Mouse (Mus musculus): ENCODE data around the gene Hdac7. TPM values are rescaled to one million over a fixed set of nuclear protein-coding genes. Genes with fewer than 3 reads are reported as not detected.

Hdac7 gene
- polyA plus RNA-seq, 1 experiment from 2014 or later: 25.3 TPM

- H3K4me1 ChIP-seq: peaks cover 50% of the 10 kb centered on the region
- H3K27me3 ChIP-seq (ENCODE audit: poor library complexity, severe bottlenecking): peaks cover 22% of the 10 kb centered on the region
- 26% methylated on average over 8 of the region's 8 CpGs for WGBS
- no peak overlapping the region for H3K4me3 ChIP-seq
- H3K36me3 ChIP-seq (replicated peaks): no peaks in the 10 kb centered on the region
- DNase-seq (ENCODE audit: extremely low spot score, low spot score): no peak
- no peaks in the 10 kb centered on the region for H3K9me3 ChIP-seq
- H3K27ac ChIP-seq: peak overlapping the region; percentile 58
These were observed 6.7 kb downstream of the Hdac7 start for GRCm38 (mm10) chr15:97837491-97838061.

- Histone ChIP-seq H3K4me3 (no peak overlapping the region), H3K36me3 (replicated peaks) (no peaks in the 10 kb centered on the region), H3K9me3 (no peaks in the 10 kb centered on the region), H3K4me1 (peaks cover 57% of the 10 kb centered on the region), H3K27me3 (ENCODE audit: poor library complexity, severe bottlenecking) (peaks cover 27% of the 10 kb centered on the region), H3K27ac (no peak overlapping the region)
- DNase-seq (ENCODE audit: extremely low spot score, low spot score): no peak
- WGBS: 80% methylated on average over 8 of the region's 8 CpGs
These were observed 7.4 kb downstream of the Hdac7 start for GRCm38 (mm10) chr15:97836894-97837247.

DNA sequence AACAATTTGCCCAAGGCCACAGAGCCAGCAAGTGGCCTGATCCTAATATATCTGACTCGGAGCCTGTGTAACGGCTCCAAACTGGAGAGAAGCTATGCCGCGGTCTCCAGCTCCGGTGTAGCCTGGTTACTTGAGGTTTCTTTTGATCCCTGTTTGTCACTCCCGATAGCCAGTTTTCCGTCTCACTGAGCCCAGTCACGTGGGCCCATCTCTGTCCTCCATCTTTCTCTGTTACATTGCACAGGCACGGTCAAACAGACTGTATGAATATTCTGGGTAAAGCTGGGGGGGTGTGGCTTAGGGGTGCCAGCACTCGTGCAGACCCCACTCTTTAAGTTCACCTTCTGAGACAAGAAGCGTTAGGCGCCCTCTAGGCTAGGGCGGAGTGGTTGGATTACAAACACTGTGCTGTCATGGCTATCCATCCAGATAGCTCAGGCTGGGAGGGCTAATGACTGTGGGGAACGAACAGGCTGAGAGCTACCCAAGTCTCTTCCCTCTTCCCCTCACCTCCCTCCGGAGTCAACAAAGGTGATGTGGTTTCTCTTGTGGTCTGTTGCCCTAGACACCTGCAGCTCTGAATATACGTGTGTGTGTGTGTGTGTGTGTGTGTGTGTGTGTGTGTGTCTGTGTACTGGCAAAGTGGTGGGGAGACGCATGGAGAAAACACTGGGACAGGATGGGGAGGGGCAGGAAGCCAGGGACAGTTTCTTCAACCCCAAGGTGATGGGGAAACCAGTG lies 8.0 kb downstream of the Hdac7 start:
- Histone ChIP-seq H3K9me3 (no peaks in the 10 kb centered on the region), H3K27me3 (ENCODE audit: poor library complexity, severe bottlenecking) (peaks cover 27% of the 10 kb centered on the region), H3K27ac (no peak overlapping the region), H3K4me3 (no peak overlapping the region), H3K4me1 (peaks cover 62% of the 10 kb centered on the region), H3K36me3 (replicated peaks) (no peaks in the 10 kb centered on the region)
- DNase-seq (ENCODE audit: extremely low spot score, low spot score): no peak
- 57% methylated on average over 17 of the region's 17 CpGs for WGBS

DNA sequence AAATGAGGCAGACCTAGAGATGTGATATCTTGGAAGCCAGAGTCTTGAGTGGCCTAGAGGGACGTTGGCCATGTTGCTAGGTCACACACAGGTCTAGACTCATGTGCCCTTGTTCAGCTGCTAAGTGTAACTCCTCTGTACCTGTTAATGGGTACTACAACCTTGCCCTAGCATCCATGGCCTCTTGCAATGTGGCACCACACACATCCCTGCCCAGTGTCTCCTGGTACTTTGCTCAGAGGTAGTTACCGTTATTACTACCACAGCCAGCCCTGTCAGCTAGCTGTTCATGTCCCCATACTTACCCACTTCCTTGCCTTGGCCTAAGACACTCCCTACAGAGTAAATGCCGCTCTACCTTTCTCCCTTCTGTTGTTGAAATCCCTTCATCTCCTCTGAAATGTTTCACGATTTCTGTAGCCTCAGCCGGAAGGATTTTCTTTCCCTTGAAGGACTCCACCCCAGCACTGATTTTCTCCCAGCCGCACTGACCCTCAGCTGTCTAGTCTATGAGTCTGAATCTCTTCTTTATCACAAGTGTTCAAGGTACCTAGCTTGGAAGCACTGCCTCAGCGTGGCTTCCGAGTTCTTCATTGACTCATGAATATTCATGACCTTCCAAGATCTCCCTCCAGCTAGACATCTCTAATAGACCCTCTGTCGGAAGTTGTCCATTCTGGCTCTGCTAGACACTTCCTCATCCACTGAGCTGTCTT lies 11.4 kb downstream of the Hdac7 start:
- Histone ChIP-seq H3K9me3 (no peaks in the 10 kb centered on the region), H3K27me3 (ENCODE audit: poor library complexity, severe bottlenecking) (peaks cover 40% of the 10 kb centered on the region), H3K36me3 (replicated peaks) (no peaks in the 10 kb centered on the region), H3K27ac (peak overlapping the region; percentile 99; the same call in 1 of the 2 replicates), H3K4me3 (no peak overlapping the region), H3K4me1 (peaks cover 68% of the 10 kb centered on the region)
- WGBS: 60% methylated on average over 9 of the region's 9 CpGs
- DNase-seq (ENCODE audit: extremely low spot score, low spot score): no peak

GRCm38 (mm10) chr15:97831987-97832640 lies 12.2 kb downstream of the Hdac7 start:
- H3K36me3 ChIP-seq (replicated peaks): no peaks in the 10 kb centered on the region
- H3K4me3 ChIP-seq: peak overlapping the region; percentile 96
- H3K9me3 ChIP-seq: no peaks in the 10 kb centered on the region
- H3K4me1 ChIP-seq: peaks cover 65% of the 10 kb centered on the region
- 8% methylated on average over 10 of the region's 10 CpGs for WGBS
- H3K27ac ChIP-seq: peak overlapping the region; percentile 99
- peaks cover 41% of the 10 kb centered on the region for H3K27me3 ChIP-seq (ENCODE audit: poor library complexity, severe bottlenecking)
- DNase-seq (ENCODE audit: extremely low spot score, low spot score): peak; percentile 52

- peak; percentile 78 for DNase-seq (ENCODE audit: extremely low spot score, low spot score)
- H3K27me3 ChIP-seq (ENCODE audit: poor library complexity, severe bottlenecking): peaks cover 48% of the 10 kb centered on the region
- peak overlapping the region; percentile 96 for H3K4me3 ChIP-seq
- peak overlapping the region; percentile 99 for H3K27ac ChIP-seq
- WGBS: under 1% methylated on average over 81 of the region's 84 CpGs
- H3K9me3 ChIP-seq: no peaks in the 10 kb centered on the region
- peaks cover 69% of the 10 kb centered on the region for H3K4me1 ChIP-seq
- H3K36me3 ChIP-seq (replicated peaks): peaks cover 2% of the 10 kb centered on the region
These were observed 12.9 kb downstream of the Hdac7 start for GRCm38 (mm10) chr15:97831242-97831986.

DNA sequence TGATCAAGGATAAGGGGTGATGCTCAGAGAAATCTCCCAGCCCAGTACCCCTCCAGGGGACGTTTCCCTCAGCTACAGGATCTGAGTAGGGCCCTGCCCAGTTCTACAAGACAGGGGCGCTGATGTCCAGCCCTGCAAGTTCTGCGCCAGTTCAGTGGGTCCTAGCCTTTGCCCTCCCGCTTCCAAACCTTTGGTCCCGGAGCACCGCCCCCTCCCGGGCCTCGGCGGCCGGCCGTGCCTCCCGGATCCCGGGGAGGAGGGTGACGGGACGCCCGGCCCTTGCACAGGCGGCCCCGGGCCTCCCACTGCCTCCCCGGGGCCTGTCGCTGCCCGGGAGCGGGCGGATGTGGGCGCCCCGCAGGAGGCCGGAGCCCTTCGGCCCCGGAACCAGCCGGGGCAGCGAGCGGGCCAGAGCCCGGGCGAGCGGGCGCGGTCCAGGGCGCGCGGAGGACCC lies 13.5 kb downstream of the Hdac7 start:
- H3K4me3 ChIP-seq: peak overlapping the region; percentile 96
- H3K9me3 ChIP-seq: no peaks in the 10 kb centered on the region
- peaks cover 54% of the 10 kb centered on the region for H3K27me3 ChIP-seq (ENCODE audit: poor library complexity, severe bottlenecking)
- peak overlapping the region; percentile 99 for H3K27ac ChIP-seq
- under 1% methylated on average over 39 of the region's 39 CpGs for WGBS
- peak; percentile 50 for DNase-seq (ENCODE audit: extremely low spot score, low spot score)
- H3K4me1 ChIP-seq: peaks cover 70% of the 10 kb centered on the region
- peaks cover 4% of the 10 kb centered on the region for H3K36me3 ChIP-seq (replicated peaks)

DNA sequence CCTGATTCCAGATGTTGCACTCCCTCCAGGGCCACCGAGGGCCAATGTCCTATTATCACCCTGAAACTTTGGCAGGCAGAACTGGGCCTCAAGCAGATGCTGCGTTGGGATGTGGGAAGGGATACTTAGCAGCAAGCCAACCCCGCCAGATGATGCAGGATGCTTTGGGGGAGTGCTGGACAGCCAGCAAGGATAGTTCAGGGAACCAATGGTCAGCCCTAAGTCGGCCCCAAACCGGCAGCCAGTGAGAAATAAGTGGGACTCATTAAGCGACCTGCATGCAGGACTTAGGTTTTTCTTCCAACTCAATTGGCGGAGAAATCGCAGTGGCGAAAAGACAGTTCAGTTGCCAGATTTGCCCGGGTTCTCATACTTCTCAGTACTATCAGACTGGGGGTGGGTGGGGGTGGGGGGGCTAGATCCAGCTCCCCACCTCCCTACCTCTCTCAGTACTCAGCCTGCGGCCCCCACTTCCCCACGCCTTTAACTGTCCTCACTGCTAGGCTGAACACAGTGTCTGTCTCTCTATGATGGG lies 14.0 kb downstream of the Hdac7 start:
- Histone ChIP-seq H3K27me3 (ENCODE audit: poor library complexity, severe bottlenecking) (peaks cover 58% of the 10 kb centered on the region), H3K36me3 (replicated peaks) (peaks cover 6% of the 10 kb centered on the region), H3K27ac (peak overlapping the region; percentile 99), H3K4me1 (peaks cover 75% of the 10 kb centered on the region), H3K4me3 (peak overlapping the region; percentile 96), H3K9me3 (no peaks in the 10 kb centered on the region)
- 10% methylated on average over 12 of the region's 12 CpGs for WGBS
- no peak for DNase-seq (ENCODE audit: extremely low spot score, low spot score)

- DNase-seq (ENCODE audit: extremely low spot score, low spot score): no peak
- Histone ChIP-seq H3K9me3 (no peaks in the 10 kb centered on the region), H3K36me3 (replicated peaks) (peaks cover 6% of the 10 kb centered on the region), H3K4me3 (peak overlapping the region; percentile 96), H3K27me3 (ENCODE audit: poor library complexity, severe bottlenecking) (peaks cover 60% of the 10 kb centered on the region), H3K27ac (peak overlapping the region; percentile 56; the same call in 1 of the 2 replicates), H3K4me1 (peaks cover 82% of the 10 kb centered on the region)
- 50% methylated on average over 2 of the region's 2 CpGs for WGBS
These were observed 14.9 kb downstream of the Hdac7 start for GRCm38 (mm10) chr15:97829432-97829831.

- peaks cover 87% of the 10 kb centered on the region for H3K4me1 ChIP-seq
- H3K4me3 ChIP-seq: peak overlapping the region; percentile 96
- H3K27ac ChIP-seq: peak overlapping the region; percentile 56; the same call in 1 of the 2 replicates
- H3K36me3 ChIP-seq (replicated peaks): peaks cover 10% of the 10 kb centered on the region
- WGBS: 51% methylated on average over 5 of the region's 5 CpGs
- no peaks in the 10 kb centered on the region for H3K9me3 ChIP-seq
- DNase-seq (ENCODE audit: extremely low spot score, low spot score): no peak
- peaks cover 60% of the 10 kb centered on the region for H3K27me3 ChIP-seq (ENCODE audit: poor library complexity, severe bottlenecking)
These were observed 15.4 kb downstream of the Hdac7 start for GRCm38 (mm10) chr15:97828901-97829338.

DNA sequence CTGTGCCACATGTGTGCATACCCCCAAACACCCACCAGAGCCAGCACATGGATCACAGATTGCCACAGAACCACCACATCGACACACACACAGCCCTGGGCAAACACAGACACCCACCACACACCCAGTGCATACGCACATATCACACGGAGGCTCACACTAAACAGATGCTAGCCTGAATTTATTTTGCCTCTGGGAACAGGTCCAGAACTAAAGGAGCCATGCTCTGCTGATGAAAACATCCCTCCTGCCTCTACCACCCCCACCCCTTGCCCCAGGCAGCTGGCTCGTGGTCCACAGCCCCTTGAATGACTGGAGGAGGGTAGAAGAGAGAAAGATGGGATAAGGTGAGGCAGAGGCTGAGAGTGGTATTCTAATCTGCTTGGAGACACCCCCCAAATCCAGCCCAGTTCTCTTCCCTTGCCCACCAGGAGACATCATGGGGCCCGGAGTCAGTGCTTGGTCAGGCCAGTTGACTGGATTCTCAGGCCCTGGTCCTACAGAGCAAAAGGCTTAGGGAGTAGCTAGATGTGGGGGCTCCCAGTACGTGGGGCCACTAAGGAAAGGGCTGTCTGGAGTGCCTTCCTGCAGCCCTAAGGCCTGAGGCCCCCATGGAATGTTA lies 16.0 kb downstream of the Hdac7 start:
- Histone ChIP-seq H3K36me3 (replicated peaks) (peaks cover 12% of the 10 kb centered on the region), H3K9me3 (no peaks in the 10 kb centered on the region), H3K4me3 (peak overlapping the region; percentile 96; the same call in 1 of the 2 replicates), H3K27me3 (ENCODE audit: poor library complexity, severe bottlenecking) (peaks cover 54% of the 10 kb centered on the region), H3K27ac (peak overlapping the region; percentile 56), H3K4me1 (peaks cover 93% of the 10 kb centered on the region)
- no peak for DNase-seq (ENCODE audit: extremely low spot score, low spot score)
- 72% methylated on average over 6 of the region's 6 CpGs for WGBS
